ENCODE assay signal across 15 mouse cellular contexts in the genomic region with DNA sequence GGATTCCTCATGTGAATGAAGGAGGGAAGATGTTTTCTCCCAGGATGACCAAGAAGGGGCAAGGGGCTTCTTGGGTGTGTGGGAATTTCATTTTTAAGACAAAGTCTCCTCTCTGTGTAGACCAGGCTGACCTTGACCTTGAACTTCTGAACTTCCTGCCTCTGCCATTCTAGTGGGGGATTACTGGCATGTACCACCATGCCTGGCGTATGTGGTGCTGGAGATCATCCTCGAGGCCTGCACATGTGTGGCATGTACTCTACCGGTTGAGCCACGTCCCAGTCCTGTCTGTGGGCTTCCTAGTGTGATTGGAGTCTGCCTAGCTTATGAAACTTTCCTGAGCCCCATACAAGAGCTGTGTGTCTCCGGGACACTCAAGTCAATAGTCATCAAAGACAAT.
DNase-seq lines count a peak whose midpoint lies in the region; ATAC-seq and TF ChIP-seq lines count a peak whose summit lies in the region.
"Had no signal": no experiment of that assay in that cellular context is flagged by ENCODE, and none has a peak within 500 bp of the region (broad histone marks: within the 10 kb centered on the region; RNA-seq: fewer than 3 reads in every experiment).

No protein-coding gene starts in this region.

- no peak for DNase-seq in intestine, embryonic 14.5 days (ENCODE audit: low spot score)
- no peak for DNase-seq in midbrain, embryonic 14.5 days
- DNase-seq in midbrain, embryonic 10.5 days (ENCODE audit: low spot score), result no peak
- peak; percentile 28 for DNase-seq in WW6 (ENCODE audit: low read depth, low spot score)
- no peak for DNase-seq in cerebellum, adult 2 months
- DNase-seq in cerebellum, postnatal 14 days, result no peak
- DNase-seq: adrenal gland, postnatal 10 days; cerebellum, adult 11 months; cerebellum, postnatal 36 days had no signal

- ATAC-seq in intestine, embryonic 14.5 days (replicated peaks; ENCODE audit: low FRiP score, low TSS enrichment, low read depth), result peak; percentile 28; the same call in 1 of the 2 replicates
- ATAC-seq in intestine, postnatal 0 days, result no peak
- 0 out of 2 replicates have a peak, but pooled peaks have one; percentile 24 for ATAC-seq in midbrain, embryonic 14.5 days (ENCODE audit: low FRiP score, low TSS enrichment)
- ATAC-seq: hindbrain, postnatal 0 days had no signal

- peaks cover 9% of the 10 kb centered on the region; the same call in 1 of the 2 replicates for H3K4me1 ChIP-seq in intestine, embryonic 14.5 days (replicated peaks; ENCODE audit: control insufficient read depth, insufficient read depth, low read length)
- H3K4me1 ChIP-seq in intestine, postnatal 0 days (replicated peaks; ENCODE audit: control insufficient read depth, insufficient read depth, low read length), result no peaks in the 10 kb centered on the region; the same call in 1 of the 2 replicates
- no peaks in the 10 kb centered on the region for H3K4me1 ChIP-seq in midbrain, embryonic 14.5 days (ENCODE audit: control insufficient read depth, insufficient read depth, low read length)
- H3K4me1 ChIP-seq in midbrain, embryonic 10.5 days, result peaks cover 18% of the 10 kb centered on the region
- no peaks in the 10 kb centered on the region for H3K4me1 ChIP-seq in cerebellum, adult 2 months (ENCODE audit: control insufficient read depth, insufficient read depth, low read length)
- H3K4me1 ChIP-seq: megakaryocyte, embryonic 14.5 days had no signal

- no peak overlapping the region for H3K4me3 ChIP-seq in intestine, embryonic 14.5 days (ENCODE audit: low read depth, low read length)
- H3K4me3 ChIP-seq in intestine, postnatal 0 days (ENCODE audit: low read depth, low read length), result no peak overlapping the region
- no peak overlapping the region for H3K4me3 ChIP-seq in midbrain, embryonic 14.5 days (replicated peaks; ENCODE audit: low read depth, low read length)
- H3K4me3 ChIP-seq in midbrain, embryonic 10.5 days, result no peak overlapping the region
- no peak overlapping the region for H3K4me3 ChIP-seq in cerebellum, adult 2 months (replicated peaks; ENCODE audit: insufficient read depth, low read depth, low read length)
- H3K4me3 ChIP-seq: forebrain, embryonic 13.5 days; left cerebral cortex, adult 2 months; limb, embryonic 13.5 days; megakaryocyte, embryonic 14.5 days had no signal

- no peak for TF ChIP-seq CTCF in intestine, postnatal 0 days (IDR thresholded peaks at IDR 0.05; ENCODE audit: low read depth)
- TF ChIP-seq CTCF in cerebellum, adult 2 months (IDR thresholded peaks at IDR 0.05; ENCODE audit: borderline replicate concordance, insufficient read depth, low read depth, low read length), result no peak

- H3K4me2 ChIP-seq in intestine, embryonic 14.5 days (ENCODE audit: low read length), result peak overlapping the region; percentile 5; the same call in 1 of the 2 replicates
- H3K4me2 ChIP-seq in intestine, postnatal 0 days (replicated peaks; ENCODE audit: low read depth), result no peak overlapping the region
- no peak overlapping the region for H3K4me2 ChIP-seq in midbrain, embryonic 14.5 days (ENCODE audit: low read length)
- H3K4me2 ChIP-seq: forebrain, embryonic 13.5 days had no signal

- no peak overlapping the region for H3K9ac ChIP-seq in intestine, embryonic 14.5 days (ENCODE audit: low read length)
- no peak overlapping the region for H3K9ac ChIP-seq in intestine, postnatal 0 days (ENCODE audit: low read depth, low read length)
- no peak overlapping the region for H3K9ac ChIP-seq in midbrain, embryonic 14.5 days (replicated peaks; ENCODE audit: low read length)
- H3K9ac ChIP-seq: forebrain, embryonic 13.5 days; limb, embryonic 13.5 days had no signal

- TF ChIP-seq POLR2A in cerebellum, adult 2 months (IDR thresholded peaks at IDR 0.05; ENCODE audit: borderline replicate concordance, insufficient read depth, low read length), result no peak

- no peaks in the 10 kb centered on the region for H3K36me3 ChIP-seq in intestine, embryonic 14.5 days (ENCODE audit: control insufficient read depth, insufficient read depth, low read length)
- no peaks in the 10 kb centered on the region for H3K36me3 ChIP-seq in intestine, postnatal 0 days (ENCODE audit: control insufficient read depth, insufficient read depth)
- H3K36me3 ChIP-seq in midbrain, embryonic 14.5 days (ENCODE audit: control insufficient read depth, insufficient read depth, low read length), result no peaks in the 10 kb centered on the region
- no peaks in the 10 kb centered on the region for H3K36me3 ChIP-seq in midbrain, embryonic 10.5 days
- H3K36me3 ChIP-seq: limb, embryonic 13.5 days had no signal

- WGBS in intestine, embryonic 14.5 days, result 63% methylated on average over 5 of the region's 5 CpGs
- WGBS in intestine, postnatal 0 days, result 57% methylated on average over 5 of the region's 5 CpGs
- 68% methylated on average over 5 of the region's 5 CpGs for WGBS in midbrain, embryonic 14.5 days
- 53% methylated on average over 5 of the region's 5 CpGs for WGBS in midbrain, embryonic 10.5 days
- WGBS in cerebellum, adult 2 months, result 68% methylated on average over 5 of the region's 5 CpGs

- no peaks in the 10 kb centered on the region for H3K9me3 ChIP-seq in intestine, embryonic 14.5 days (ENCODE audit: control insufficient read depth, low read length)
- H3K9me3 ChIP-seq in intestine, postnatal 0 days (ENCODE audit: control insufficient read depth), result no peaks in the 10 kb centered on the region
- H3K9me3 ChIP-seq in midbrain, embryonic 14.5 days (ENCODE audit: control insufficient read depth, low read length), result no peaks in the 10 kb centered on the region
- no peaks in the 10 kb centered on the region for H3K9me3 ChIP-seq in midbrain, embryonic 10.5 days (replicated peaks)
- H3K9me3 ChIP-seq: forebrain, embryonic 13.5 days; limb, embryonic 13.5 days; megakaryocyte, embryonic 14.5 days had no signal

- no peaks in the 10 kb centered on the region for H3K27me3 ChIP-seq in intestine, embryonic 14.5 days (replicated peaks; ENCODE audit: control insufficient read depth, insufficient read depth, low read length)
- H3K27me3 ChIP-seq in intestine, postnatal 0 days (replicated peaks; ENCODE audit: control insufficient read depth, insufficient read depth, low read length), result no peaks in the 10 kb centered on the region
- H3K27me3 ChIP-seq in midbrain, embryonic 14.5 days (ENCODE audit: control insufficient read depth, insufficient read depth, low read length), result no peaks in the 10 kb centered on the region
- 0 out of 2 replicates have a peak, but pooled peaks cover 7% of the 10 kb centered on the region for H3K27me3 ChIP-seq in midbrain, embryonic 10.5 days (ENCODE audit: low read depth, poor library complexity, severe bottlenecking)
- no peaks in the 10 kb centered on the region for H3K27me3 ChIP-seq in cerebellum, adult 2 months (ENCODE audit: control insufficient read depth, insufficient read depth, low read length)
- H3K27me3 ChIP-seq: forebrain, embryonic 13.5 days; limb, embryonic 13.5 days; megakaryocyte, embryonic 14.5 days had no signal

- no peak overlapping the region for H3K27ac ChIP-seq in intestine, embryonic 14.5 days (ENCODE audit: low read depth)
- no peak overlapping the region for H3K27ac ChIP-seq in intestine, postnatal 0 days (ENCODE audit: low read depth, low read length)
- no peak overlapping the region for H3K27ac ChIP-seq in midbrain, embryonic 14.5 days (replicated peaks; ENCODE audit: low read depth, low read length)
- no peak overlapping the region for H3K27ac ChIP-seq in midbrain, embryonic 10.5 days (replicated peaks)
- no peak overlapping the region for H3K27ac ChIP-seq in cerebellum, adult 2 months (ENCODE audit: insufficient read depth, low read length)
- H3K27ac ChIP-seq: forebrain, embryonic 13.5 days; hindbrain, postnatal 0 days; left cerebral cortex, adult 2 months; limb, embryonic 13.5 days had no signal
